Mouse (Mus musculus) MEL (cell line): ENCODE measurements around the gene Gpr174. TPM values are rescaled to one million over a fixed set of nuclear protein-coding genes. Genes with fewer than 3 reads are reported as not detected.

Source experiments
- DNase-seq: peaks from one replicate; pipeline ENCODE4 v3.0.0; 2011; ENCODE audit warnings: low read depth, low spot score
- H3K27ac ChIP-seq: 2 replicates; pipeline ENCODE4 v1.5.1; 2012; ENCODE audit warnings: low read depth, mild to moderate bottlenecking, control low read depth, low read length, moderate library complexity; ENCODE audit not compliant: control insufficient read depth
- H3K27me3 ChIP-seq, 2 experiments: fragments of 150-350 bp in 1 of 2; sonication (generic) in 1 of 2; 2 replicates each; pipeline ENCODE4 v1.6.1; 2012; ENCODE audit warnings: low read length in 2 of 2, mild to moderate bottlenecking in 2 of 2, improper control_type of control experiment in 1 of 2, moderate library complexity in 1 of 2; ENCODE audit not compliant: insufficient read depth in 2 of 2, control insufficient read depth in 1 of 2
- H3K36me3 ChIP-seq, 2 experiments: 2 replicates each; pipeline ENCODE4 v1.6.1; 2012 to 2014; ENCODE audit warnings: low read length in 2 of 2, improper control_type of control experiment in 1 of 2, inconsistent platforms in 1 of 2, mild to moderate bottlenecking in 1 of 2; ENCODE audit not compliant: insufficient read depth in 2 of 2, control insufficient read depth in 1 of 2
- H3K4me1 ChIP-seq, 2 experiments: fragments of 150-350 bp in 1 of 2; sonication (generic) in 1 of 2; 2 replicates each; pipeline ENCODE4 v1.6.1; 2012; ENCODE audit warnings: low read length in 2 of 2, improper control_type of control experiment in 1 of 2, mild to moderate bottlenecking in 1 of 2; ENCODE audit not compliant: insufficient read depth in 2 of 2, control insufficient read depth in 1 of 2
- H3K4me3 ChIP-seq, 2 experiments: fragments of 150-350 bp in 1 of 2; sonication (generic) in 1 of 2; 2 replicates each; pipeline ENCODE4 v1.5.1; 2012; ENCODE audit warnings: low read depth in 2 of 2, low read length in 2 of 2, mild to moderate bottlenecking in 2 of 2, moderate library complexity in 2 of 2, control low read depth in 1 of 2, improper control_type of control experiment in 1 of 2; ENCODE audit not compliant: control insufficient read depth in 1 of 2, insufficient read depth in 1 of 2
- H3K79me2 ChIP-seq: 2 replicates; pipeline ENCODE4 v1.6.1; 2012; ENCODE audit warnings: mild to moderate bottlenecking, low read length, moderate library complexity; ENCODE audit not compliant: control insufficient read depth, poor library complexity, insufficient read depth
- H3K9ac ChIP-seq: 2 replicates; pipeline ENCODE4 v1.6.1; 2012; ENCODE audit warnings: low read depth, mild to moderate bottlenecking, control low read depth, low read length, moderate library complexity; ENCODE audit not compliant: control insufficient read depth, poor library complexity, severe bottlenecking
- H3K9me3 ChIP-seq: fragments of 150-350 bp; sonication (generic); replicated peaks from 2 replicates; pipeline ENCODE4 v1.6.1; 2012; ENCODE audit warnings: mild to moderate bottlenecking, low read length, improper control_type of control experiment, moderate library complexity; ENCODE audit not compliant: insufficient read depth
- CTCF ChIP-seq, 3 experiments: IDR thresholded peaks in 2 of 3; conservative IDR thresholded peaks in 1 of 3; 2 replicates each; pipeline ENCODE4 v1.5.1; 2011 to 2012; ENCODE audit warnings: low read length in 3 of 3, low read depth in 2 of 3, mild to moderate bottlenecking in 2 of 3, improper control_type of control experiment in 1 of 3, inconsistent platforms in 1 of 3, mixed read lengths in 1 of 3, moderate library complexity in 1 of 3; ENCODE audit not compliant: control insufficient read depth in 1 of 3, insufficient read depth in 1 of 3, poor library complexity in 1 of 3, severe bottlenecking in 1 of 3
- E2F4 ChIP-seq: IDR thresholded peaks from 2 replicates; pipeline ENCODE4 v1.6.1; 2011; ENCODE audit warnings: low read depth, low read length, improper control_type of control experiment, borderline replicate concordance
- EP300 ChIP-seq, 2 experiments: IDR thresholded peaks; 2 replicates each; pipeline ENCODE4 v1.6.1; 2011; ENCODE audit warnings: improper control_type of control experiment in 2 of 2, low read length in 2 of 2, low read depth in 1 of 2, mild to moderate bottlenecking in 1 of 2
- ETS1 ChIP-seq: IDR thresholded peaks from 2 replicates; pipeline ENCODE4 v1.6.1; 2012; ENCODE audit warnings: low read depth, mild to moderate bottlenecking, inconsistent platforms, low read length, improper control_type of control experiment, moderate library complexity
- JUND ChIP-seq: IDR thresholded peaks from 2 replicates; pipeline ENCODE4 v1.6.1; 2011; ENCODE audit warnings: low read depth, mild to moderate bottlenecking, improper control_type of control experiment, low read length
- MAFK ChIP-seq: IDR thresholded peaks from 2 replicates; pipeline ENCODE4 v1.6.1; 2011; ENCODE audit warnings: low read depth, mild to moderate bottlenecking, low read length, improper control_type of control experiment, borderline replicate concordance
- MEF2A ChIP-seq: IDR thresholded peaks from 2 replicates; pipeline ENCODE4 v1.6.1; 2014; ENCODE audit warnings: low read depth, mild to moderate bottlenecking, inconsistent platforms, low read length, improper control_type of control experiment; ENCODE audit not compliant: poor library complexity, insufficient replicate concordance, severe bottlenecking; ENCODE audit errors: extremely low read depth
- POLR2AphosphoS5 ChIP-seq: IDR thresholded peaks from 2 replicates; pipeline ENCODE4 v1.6.1; 2012; ENCODE audit warnings: low read depth, borderline replicate concordance, mild to moderate bottlenecking, inconsistent platforms, low read length, moderate library complexity, mixed read lengths
- RAD21 ChIP-seq: IDR thresholded peaks from 2 replicates; pipeline ENCODE4 v1.6.1; 2011; ENCODE audit warnings: mild to moderate bottlenecking, low read depth, low read length, improper control_type of control experiment
- SMC3 ChIP-seq: IDR thresholded peaks from 2 replicates; pipeline ENCODE4 v1.6.1; 2011; ENCODE audit warnings: low read depth, low read length, improper control_type of control experiment
- TAL1 ChIP-seq: IDR thresholded peaks from 2 replicates; pipeline ENCODE4 v1.6.1; 2012; ENCODE audit warnings: mild to moderate bottlenecking, inconsistent platforms, low read length, moderate library complexity, mixed read lengths
- USF2 ChIP-seq, 2 experiments: IDR thresholded peaks; 2 replicates each; pipeline ENCODE4 v1.6.1; 2011 to 2012; ENCODE audit warnings: improper control_type of control experiment in 2 of 2, low read length in 2 of 2, borderline replicate concordance in 1 of 2, inconsistent platforms in 1 of 2, low read depth in 1 of 2, mild to moderate bottlenecking in 1 of 2; ENCODE audit not compliant: insufficient read depth in 1 of 2
- ZC3H11A ChIP-seq: IDR thresholded peaks from 2 replicates; pipeline ENCODE4 v1.6.1; 2012; ENCODE audit warnings: low read depth, mild to moderate bottlenecking, inconsistent platforms, low read length, improper control_type of control experiment
- ZMIZ1 ChIP-seq: IDR thresholded peaks from 2 replicates; pipeline ENCODE4 v1.6.1; 2012; ENCODE audit warnings: low read depth, mild to moderate bottlenecking, inconsistent platforms, low read length, improper control_type of control experiment, moderate library complexity
- polyA plus RNA-seq, 2 experiments: library from polyadenylated mRNA; stranded (reverse) in 1 of 2; unstranded in 1 of 2; fragments of >175 nt in 1 of 2; fragments of >200 nt in 1 of 2; gene quantifications; 2 replicates each; pipeline versions ENCODE4 v1.2.1 to v1.2.4; 2012; ENCODE audit warnings: low replicate concordance in 2 of 2, low read depth in 1 of 2; ENCODE audit not compliant: insufficient read length in 2 of 2, insufficient read depth in 1 of 2, missing spikeins in 1 of 2
- total RNA-seq: library from RNA; depleted of rRNA; stranded (reverse); fragments of 300-350 nt; gene quantifications from 2 replicates; pipeline ENCODE4 v1.2.3, GENCODE M21; 2012; rRNA removed

Gpr174 gene
- total and polyA plus RNA-seq, 3 experiments: 1.1 to 2.8 TPM; not detected in 1

DNA sequence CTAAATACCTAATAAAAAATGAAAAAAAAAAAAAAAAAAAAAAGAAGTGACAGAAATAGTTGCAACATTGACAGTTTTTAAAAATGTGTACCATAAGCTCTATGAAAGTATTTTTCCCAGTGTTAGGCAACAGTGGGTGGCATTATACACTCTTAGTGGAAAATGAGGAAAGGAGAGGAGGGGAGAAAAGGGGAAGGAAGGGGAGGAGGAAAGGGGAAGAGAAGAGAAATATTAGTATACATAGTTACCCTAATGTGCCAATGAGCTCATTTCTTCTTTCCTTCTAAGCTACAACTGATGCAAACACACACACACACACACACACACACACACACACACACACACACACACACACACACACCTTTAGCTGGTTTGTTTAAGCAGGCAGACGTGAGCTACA is 80.9 kb downstream of the Gpr174 start:
- H3K36me3 ChIP-seq: no peaks in the 10 kb centered on the region
- no peaks in the 10 kb centered on the region for H3K27me3 ChIP-seq
- no peak overlapping the region for H3K27ac ChIP-seq
- no peaks in the 10 kb centered on the region for H3K4me1 ChIP-seq
- peak; percentile 9 for DNase-seq
- H3K4me3 ChIP-seq: no peak overlapping the region
- TF ChIP-seq ETS1: no peak
- TF ChIP-seq JUND: no peak
- TF ChIP-seq E2F4: no peak
- TF ChIP-seq MEF2A: no peak
- no peak for TF ChIP-seq USF2 (IDR thresholded peaks at IDR 0.05; ENCODE audit: borderline replicate concordance in 1 of 2, insufficient read depth in 1 of 2, low read depth in 1 of 2, low read length in 2 of 2)
- TF ChIP-seq POLR2AphosphoS5: no peak
- no peak for TF ChIP-seq RAD21
- TF ChIP-seq TAL1: no peak
- no peak for TF ChIP-seq ZMIZ1
- TF ChIP-seq EP300 (IDR thresholded peaks at IDR 0.05; ENCODE audit: low read depth in 1 of 2, low read length in 2 of 2): no peak
- H3K9me3 ChIP-seq: no peaks in the 10 kb centered on the region
- no peak overlapping the region for H3K9ac ChIP-seq
- H3K79me2 ChIP-seq: no peaks in the 10 kb centered on the region

DNA sequence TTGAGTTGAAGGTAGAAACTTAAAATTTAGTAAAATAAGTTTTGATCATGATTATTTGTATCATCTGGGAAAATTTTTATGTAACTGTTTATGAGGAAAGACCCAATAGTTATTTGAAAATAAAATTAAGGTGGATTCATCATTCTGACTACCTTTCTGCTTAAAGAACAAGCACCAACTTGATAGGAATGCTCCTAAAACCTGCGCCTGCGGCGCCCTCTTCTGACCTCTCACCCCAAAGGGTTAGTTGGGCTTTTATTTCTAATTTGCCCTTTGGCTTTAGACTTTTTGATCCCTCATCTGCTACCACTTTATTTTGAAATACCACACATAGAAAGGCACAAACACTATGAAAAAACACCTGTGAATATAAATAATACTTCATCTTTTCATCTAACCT is 86.3 kb downstream of the Gpr174 start:
- no peak overlapping the region for H3K27ac ChIP-seq
- peak in 2 of 3 experiments; percentile 42 to 47; a peak in 3 of 6 replicates for TF ChIP-seq CTCF (IDR thresholded peaks at IDR 0.05 in 2 of 3, conservative IDR thresholded peaks at IDR 0.05 in 1 of 3; ENCODE audit: control insufficient read depth in 1 of 3, insufficient read depth in 1 of 3, low read depth in 2 of 3, low read length in 3 of 3, poor library complexity in 1 of 3, severe bottlenecking in 1 of 3)
- TF ChIP-seq RAD21: peak; percentile 64
- TF ChIP-seq MEF2A: no peak
- peak; percentile 44; the same call in 1 of the 2 replicates for TF ChIP-seq ZC3H11A
- TF ChIP-seq SMC3: peak; percentile 55
- no peak for TF ChIP-seq MAFK
- peak; percentile 23 for DNase-seq
- H3K4me1 ChIP-seq: no peaks in the 10 kb centered on the region
- H3K9me3 ChIP-seq: no peaks in the 10 kb centered on the region
- H3K27me3 ChIP-seq: no peaks in the 10 kb centered on the region
- no peak overlapping the region for H3K4me3 ChIP-seq
- no peaks in the 10 kb centered on the region for H3K79me2 ChIP-seq
- no peak overlapping the region for H3K9ac ChIP-seq
- H3K36me3 ChIP-seq: no peaks in the 10 kb centered on the region

Other genes starting within 250 kb of the Gpr174 start
- gene P2ry10, start 167.4 kb upstream of the Gpr174 start, total RNA-seq: not detected in 2 replicates
- not detected for gene P2ry10, start 167.4 kb upstream of the Gpr174 start, polyA plus RNA-seq
- gene P2ry10b, start 107.0 kb upstream of the Gpr174 start, total RNA-seq: not detected in 2 replicates
- gene P2ry10b, start 107.0 kb upstream of the Gpr174 start, polyA plus RNA-seq: not detected
- gene Itm2a, start 147.5 kb downstream of the Gpr174 start, total RNA-seq: 1.7 and 2.3 TPM in 2 replicates
- under 1 TPM in 1 of 2 experiments, not detected in 1; 0.84 TPM for gene Itm2a, start 147.5 kb downstream of the Gpr174 start, polyA plus RNA-seq